Mouse (Mus musculus) WW6 (cell line): ENCODE results near the gene Fam43a.

Source experiments
- DNase-seq: peaks from one replicate; pipeline ENCODE4 v3.0.0-alpha.2; 2013; ENCODE audit warnings: low read depth, low spot score

The Fam43a gene

DNA sequence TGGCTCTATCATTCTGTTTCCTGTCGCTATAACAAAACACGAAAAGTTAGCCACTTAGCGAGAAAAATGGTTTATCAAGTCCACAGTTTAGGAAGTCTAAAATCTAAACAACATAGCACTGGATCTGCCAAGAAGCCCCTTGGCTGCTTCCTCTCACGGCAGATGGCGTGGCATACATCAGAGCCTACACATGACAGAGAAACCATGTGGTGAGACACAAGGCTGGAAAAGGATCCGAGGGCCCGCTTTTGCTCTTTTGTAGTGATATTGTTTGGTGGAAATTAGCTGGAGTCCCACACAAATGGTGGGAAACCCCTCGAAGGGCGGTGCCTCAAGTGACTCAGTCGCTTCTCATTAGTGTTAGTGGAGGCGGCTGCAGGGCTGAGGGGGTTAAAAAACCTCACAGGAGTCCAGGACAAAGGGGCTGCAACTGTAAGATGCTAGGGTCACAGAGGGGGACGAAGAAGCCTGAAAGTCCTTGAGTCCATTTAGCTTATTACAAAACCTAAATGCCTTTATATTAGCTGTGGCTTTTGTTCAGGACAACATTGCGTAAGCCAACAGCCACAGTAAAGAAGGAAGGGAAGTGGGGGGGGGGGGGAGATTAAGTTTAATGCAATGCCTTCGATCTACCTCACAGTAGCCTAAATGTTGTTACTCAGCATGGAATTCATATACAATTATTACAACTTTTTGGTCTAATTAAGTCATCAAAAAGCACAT lies 3.5 kb upstream of the Fam43a start:
- no peak for DNase-seq

DNA sequence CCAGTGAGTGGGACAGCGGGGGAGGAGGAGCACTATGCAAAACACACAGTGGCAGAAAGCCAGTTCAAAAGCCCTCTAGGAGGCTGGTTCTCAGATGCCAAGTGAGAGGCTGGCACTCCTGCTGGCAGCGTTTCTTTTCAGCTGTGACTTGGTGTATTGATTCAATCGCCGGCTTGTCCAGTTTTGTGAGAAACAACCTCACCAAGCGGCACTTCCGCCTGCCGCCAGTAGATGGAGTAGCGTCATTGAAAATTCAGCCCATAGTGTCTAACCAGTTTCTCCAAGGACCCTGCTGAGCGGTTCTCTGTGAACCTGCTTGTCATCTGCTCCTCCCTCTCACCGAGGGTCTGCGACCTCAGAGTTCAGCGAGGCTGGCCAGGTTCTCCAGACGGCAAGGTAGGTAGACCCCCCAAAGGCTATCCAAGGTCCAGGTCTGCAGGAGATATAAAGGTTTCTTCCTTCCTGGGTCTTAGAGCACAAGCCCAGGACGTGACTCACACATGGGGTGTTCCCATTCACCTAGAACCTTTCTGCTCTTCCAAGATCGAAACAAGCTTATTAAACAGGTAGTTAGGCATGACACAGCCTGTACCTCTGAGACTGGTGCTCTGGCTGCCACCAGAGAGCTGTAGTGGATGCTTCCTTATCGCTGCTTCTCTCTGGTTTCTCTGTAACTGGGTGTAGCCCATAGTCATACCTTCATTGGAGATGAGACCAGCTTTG lies 2.4 kb upstream of the Fam43a start:
- DNase-seq = no peak

DNA sequence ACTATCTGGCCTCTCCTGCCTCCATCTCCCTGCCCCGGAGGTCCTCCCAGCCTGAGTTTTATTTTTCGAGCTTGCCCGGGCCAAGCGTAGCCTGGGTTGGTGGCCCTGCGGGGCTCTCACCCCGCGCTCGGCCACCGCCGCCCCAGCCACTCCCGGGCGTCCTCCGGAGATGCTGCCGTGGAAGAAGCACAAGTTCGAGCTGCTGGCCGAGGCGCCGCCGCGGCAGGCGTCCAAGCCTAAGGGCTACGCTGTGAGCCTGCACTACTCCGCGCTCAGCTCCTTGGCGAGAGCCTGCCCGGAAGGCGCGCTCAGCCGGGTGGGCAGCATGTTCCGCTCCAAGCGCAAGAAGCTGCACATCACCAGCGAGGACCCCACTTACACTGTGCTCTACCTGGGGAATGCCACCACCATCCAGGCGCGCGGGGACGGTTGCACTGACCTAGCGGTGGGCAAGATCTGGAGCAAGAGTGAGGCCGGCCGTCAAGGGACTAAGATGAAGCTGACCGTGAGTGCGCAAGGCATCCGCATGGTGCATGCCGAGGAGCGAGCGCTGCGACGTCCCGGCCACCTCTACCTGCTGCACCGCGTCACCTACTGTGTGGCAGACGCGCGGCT lies 1.0 kb downstream of the Fam43a start:
- DNase-seq = no peak

DNA sequence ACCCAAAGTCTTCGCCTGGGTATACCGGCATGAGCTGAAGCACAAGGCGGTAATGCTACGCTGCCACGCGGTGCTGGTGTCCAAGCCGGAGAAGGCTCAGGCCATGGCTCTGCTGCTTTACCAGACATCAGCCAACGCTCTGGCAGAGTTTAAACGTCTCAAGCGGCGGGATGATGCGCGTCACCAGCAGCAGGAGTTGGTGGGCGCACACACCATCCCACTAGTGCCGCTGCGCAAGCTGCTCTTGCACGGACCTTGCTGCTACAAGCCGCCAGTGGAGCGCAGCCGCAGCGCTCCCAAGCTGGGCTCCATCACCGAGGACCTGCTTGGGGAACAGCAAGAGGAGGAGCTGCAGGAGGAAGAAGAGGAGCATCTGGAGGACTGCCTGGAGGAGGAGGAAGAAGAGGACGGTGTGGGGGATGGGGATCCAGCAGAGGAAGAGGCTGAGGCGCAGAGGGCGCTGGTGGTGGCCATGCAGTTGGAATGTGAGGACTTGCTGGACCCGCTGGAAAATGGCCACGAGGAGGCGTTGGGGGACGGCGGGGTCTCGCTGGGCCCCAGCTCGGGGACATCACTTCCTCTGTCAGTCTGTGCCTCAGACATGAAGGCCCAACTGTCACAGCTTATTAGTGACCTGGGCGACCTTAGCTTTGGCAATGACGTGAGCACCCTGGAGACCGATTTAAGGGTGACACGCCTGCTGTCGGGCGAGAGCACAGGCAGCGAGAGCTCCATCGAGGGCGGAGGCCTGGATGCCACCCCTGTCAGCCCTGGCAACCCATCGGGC lies 1.7 kb downstream of the Fam43a start:
- DNase-seq = no peak

DNA sequence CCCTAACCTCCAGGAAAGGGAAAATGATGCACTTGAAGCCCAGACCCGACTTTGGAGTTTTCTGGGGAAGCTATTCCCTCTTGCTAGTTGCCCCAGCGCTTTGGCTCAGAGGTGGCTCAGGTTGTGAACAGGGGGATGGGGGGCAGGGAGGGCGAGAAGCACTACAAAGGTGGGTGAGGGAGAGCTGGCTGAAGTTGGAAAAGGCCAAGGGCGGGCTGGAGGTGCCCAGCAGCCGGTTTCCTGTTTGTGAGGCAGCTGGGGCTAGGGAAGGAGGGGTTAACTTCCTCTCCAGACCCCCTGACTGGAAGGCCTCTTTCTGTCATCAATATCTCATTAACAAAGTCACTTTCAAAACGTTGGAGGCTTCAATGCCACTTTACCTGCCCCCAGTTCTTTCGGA lies 2.4 kb downstream of the Fam43a start:
- no peak for DNase-seq

DNA sequence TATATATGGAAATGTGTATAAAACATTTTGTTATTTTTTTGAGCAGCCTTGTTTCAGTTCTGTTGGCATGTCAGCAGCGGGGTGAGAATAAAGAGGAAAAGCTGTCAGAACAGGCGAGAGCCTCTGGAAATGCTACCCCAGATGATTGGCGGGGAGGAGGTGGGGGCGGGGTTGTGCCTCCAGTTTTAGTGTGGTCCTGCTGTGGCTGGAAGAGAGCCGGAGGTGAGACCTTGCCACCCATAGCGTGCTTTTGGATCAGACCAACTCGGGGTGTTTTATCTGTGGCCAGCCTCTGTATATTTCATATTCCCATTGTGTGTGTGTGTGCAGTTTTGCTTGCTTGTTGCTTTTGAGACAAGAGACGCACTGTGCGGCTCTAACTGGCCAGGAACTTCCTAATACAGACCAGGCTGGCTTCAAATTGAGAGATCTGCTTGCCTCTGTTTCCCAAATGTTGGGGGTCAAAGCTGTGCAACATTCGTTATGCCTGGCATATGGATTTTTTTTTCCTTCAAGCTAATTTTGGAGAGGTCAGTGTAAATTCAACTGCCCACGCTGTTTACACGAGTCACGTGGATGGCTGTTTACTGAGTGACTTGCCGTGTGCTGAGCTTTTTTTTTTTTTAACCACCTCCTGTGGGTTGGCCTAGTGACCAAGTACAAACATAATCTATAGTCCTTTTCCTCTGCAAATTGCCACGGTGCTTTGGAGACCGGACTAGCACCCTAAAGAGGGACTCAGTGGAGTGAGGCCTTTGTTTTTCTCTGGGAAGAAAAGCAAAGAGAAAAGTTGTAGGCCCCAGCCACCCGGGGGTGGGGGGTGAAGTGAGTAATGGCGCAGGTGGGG lies 3.4 kb downstream of the Fam43a start:
- no peak for DNase-seq

DNA sequence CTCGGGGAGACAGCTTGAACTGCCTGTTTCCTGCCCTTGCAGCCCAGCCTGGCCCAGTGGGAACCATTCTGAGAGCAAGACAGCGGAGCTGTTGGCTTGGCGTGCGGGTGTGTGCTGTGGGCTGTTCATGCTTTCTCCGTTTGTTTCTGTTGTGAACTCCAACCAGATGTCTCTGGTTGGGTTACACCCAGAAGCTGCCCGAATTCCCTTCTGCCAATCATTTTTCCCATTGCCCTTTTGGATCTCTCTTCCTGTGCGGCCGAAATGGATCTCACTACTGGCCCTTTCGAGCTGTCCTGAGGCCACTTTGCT lies 4.0 kb downstream of the Fam43a start:
- no peak for DNase-seq

DNA sequence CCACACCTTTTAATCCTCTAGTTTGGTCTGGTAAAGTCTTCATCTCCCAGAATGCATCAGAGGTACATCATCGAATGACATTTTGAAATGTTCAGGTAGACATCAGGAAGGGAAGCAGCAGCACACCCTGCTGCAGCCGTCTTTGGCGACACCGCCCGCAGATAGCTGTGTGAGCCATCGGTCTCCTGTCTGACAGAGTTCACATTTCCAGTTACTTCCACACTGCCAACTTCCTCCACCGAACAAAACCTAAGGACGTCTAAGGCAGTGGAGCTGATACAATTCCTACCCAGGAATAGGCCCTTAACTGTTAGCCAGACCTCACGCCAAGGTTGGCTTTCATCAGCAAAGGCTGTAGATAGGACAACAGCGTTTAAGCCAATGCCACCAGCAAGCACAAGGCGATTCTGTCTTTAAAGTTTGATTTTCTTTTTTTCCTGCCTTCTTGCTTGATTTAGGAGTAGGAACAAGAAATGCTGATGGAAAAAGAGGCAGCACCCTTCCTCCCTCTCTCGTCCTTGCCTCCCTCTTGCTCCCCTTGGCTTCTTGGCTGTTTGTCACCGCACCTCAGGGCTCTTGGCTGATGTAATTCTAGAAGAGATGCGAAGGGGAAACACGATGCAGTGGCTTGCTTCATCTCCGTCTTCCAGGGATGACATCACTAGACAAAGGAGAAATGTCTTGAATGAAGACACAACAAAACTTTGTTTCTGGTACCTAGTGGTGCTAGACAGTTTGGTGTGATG lies 4.7 kb downstream of the Fam43a start:
- DNase-seq = no peak

DNA sequence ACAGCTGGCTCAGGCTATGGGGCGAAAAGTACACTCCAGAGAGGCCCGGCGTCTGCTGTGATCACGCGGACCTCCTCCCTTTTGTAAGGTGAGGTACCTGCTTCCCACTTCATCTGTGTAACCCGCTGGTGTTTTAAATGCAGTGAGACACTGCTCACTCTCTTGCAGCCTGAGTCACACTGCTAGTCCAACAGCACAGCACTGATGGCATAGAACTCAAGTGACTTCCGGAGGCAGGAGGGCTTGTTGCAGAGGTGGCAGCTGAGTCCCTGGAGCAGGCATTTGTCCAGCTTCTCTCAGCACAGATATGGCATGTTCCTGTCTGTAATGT lies 5.2 kb downstream of the Fam43a start:
- DNase-seq = no peak

DNA sequence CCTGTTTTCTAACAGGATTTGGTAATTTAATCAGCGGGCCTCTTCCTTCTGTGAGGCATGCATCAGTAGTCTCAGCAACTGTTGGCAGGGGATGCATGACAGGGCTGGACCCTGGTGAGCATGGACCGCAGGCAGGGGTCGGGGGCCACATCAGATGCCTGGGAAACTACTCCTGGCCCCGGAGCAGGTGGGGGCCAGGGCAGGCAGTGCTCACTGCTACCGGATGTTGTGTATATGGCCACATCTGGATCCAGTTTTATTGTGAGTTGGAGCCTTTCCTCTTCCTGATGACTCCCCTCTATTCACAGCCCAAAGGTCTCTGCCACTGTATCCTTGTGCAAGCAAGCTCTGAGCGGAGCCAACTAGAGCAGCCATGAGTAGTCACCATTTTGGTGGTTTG lies 6.0 kb downstream of the Fam43a start:
- DNase-seq = no peak

DNA sequence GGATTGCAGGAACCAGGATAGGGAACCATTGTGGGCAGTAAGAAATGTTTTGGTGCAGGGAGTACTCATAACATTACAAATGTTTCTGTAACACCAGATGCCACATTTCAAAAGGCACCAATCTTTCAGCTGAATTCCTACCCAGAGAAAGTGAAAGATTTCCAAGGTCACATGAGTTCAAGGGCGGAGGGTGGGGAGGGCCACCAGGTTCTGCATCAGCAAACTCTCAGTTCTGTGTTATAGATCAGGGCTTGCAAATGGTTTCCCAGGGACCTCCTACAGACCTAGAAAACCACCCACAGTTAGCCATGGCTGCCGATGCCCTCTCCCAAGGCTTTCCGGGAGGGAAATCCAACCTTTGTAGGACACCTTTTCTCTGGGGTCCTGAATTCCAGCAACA lies 8.3 kb downstream of the Fam43a start:
- DNase-seq = no peak

DNA sequence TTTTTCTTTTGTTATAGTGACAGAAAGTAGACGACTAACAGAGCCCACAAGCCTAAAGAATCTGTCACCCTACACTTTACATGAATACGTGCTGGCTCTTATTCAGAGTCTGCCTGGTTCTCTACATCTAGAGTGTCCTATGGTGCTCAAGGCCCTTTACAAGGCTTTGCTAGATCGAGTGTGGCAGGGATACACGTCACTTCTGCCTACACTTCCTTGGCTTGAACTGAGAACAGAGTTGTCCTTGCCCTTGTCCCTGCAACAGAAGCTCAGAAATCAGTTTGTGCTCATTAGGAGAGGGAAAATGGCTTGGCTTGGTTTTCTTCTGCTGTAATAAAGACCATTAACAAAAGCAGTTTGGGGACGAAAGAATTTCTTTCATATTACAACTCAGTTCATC lies 11.8 kb downstream of the Fam43a start:
- DNase-seq = no peak

DNA sequence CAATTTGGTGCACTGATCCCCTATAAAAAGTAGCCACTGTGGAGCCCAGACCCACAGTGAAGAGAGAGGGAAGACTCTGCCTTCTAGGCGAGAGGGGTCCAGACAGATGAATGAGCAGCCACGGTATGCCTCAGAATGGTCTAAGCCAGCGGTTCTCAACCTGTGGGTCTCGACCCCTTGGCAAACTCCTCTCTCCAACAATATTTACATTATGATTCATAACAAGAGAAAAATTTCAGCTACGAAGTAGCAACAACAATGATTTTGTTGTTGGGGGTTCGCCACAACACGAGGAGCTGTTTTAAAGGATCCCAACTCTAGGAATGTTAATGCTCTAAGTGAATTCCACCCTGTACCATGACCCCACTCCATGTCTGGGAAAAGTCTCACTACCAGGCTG lies 13.6 kb downstream of the Fam43a start:
- DNase-seq = no peak

DNA sequence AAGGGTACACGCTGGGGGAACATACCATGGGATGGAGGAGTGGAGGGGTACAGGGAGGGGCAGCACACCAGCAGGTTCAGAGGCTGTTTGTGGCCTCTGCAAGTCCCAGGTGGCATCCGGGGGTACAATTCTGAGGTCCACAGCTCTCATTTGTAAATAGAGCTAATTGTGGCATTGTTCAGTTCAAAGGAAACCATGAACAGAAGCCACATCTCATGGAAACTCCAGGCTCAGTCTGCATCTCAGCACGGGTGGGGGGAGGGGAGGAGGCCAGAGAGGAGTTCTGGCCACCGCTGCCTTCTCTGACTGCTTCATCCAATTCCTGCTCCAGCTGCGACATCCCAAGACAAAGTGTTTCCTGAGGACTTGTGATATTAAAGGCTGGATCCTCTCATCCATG lies 14.6 kb downstream of the Fam43a start:
- no peak for DNase-seq

DNA sequence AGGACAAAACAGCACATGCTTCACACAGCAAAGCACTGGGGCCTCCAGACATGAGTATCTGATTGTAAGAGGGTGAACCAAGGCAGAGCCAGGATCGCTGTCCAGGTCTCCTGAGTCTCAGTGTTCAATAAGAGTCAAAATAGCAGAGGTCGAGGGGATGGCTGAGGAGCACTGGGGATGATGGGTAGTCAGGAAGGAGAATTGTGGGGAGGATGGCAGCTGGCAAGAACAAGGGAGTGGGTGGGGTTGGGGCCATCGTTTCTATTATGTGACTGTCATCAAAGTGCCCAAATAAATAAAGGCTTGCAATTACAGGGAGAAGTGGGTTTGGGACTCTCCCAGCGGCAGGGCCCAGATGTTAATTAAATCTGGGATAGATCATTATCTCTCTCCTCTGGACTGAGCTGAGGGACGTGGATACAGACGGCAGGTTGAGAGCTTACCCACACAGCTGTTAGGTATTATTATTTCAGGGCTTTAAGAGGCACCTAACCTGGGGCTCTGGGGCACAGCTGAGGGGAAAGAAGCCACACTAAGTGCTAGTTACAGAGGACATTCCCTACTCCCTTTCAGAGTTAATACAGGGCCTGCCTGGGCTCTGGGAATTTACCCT lies 15.3 kb downstream of the Fam43a start:
- no peak for DNase-seq

DNA sequence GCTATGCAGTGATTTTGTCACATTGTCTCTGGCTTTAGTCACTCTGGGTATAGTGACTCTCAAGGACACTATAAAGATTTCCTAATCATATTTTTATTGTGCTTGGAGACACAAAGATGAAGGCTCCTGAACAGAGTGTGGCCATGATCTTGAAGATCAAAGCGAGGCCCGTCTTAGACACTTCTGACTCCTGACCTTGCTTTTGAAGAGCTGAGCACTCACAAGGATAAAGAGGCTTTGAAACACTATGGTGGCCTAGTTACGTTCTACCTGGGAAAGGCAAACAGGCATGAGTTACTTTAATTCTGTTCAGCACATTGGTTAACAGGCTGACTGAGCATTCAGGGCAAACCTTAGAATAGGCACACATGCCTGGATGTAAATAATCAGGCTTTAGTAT lies 16.8 kb downstream of the Fam43a start:
- no peak for DNase-seq

DNA sequence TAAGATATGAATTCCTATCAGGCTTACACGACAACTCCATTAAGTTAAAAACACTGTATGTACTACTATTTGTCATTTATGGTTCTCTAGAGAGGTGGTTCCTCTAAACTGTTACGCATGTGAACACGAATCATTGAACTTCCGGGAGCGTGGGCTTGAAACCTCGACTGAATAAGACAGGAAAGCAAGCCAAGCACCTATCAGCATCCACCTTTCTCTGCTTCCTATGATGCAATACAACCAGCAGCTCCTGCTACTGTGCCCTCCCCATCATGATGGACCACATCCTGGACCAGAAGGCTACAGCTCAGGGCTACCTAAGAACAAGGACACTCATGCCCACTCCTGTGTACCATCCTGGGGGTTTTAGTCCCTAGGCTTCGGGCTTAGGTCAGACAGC lies 24.1 kb downstream of the Fam43a start:
- DNase-seq = no peak

DNA sequence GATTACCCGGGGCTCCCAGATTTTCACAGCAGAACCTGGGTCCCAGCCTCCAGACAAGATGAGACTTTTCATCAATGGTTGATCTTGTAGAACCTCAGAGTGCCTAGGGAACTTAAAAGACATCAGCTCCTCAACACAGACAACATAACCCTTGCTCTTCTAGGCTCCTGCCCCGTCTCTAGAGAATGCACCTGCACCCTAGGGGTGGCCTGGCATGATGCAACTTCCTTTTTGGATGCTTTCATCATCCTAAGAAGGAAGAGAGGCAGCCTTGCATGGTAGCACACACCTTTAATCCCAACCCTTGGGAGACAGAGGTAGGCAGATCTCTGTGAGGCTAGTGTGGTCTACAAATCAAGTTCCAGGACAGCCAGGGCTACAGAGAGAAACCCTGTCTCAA lies 25.1 kb downstream of the Fam43a start:
- DNase-seq = no peak

DNA sequence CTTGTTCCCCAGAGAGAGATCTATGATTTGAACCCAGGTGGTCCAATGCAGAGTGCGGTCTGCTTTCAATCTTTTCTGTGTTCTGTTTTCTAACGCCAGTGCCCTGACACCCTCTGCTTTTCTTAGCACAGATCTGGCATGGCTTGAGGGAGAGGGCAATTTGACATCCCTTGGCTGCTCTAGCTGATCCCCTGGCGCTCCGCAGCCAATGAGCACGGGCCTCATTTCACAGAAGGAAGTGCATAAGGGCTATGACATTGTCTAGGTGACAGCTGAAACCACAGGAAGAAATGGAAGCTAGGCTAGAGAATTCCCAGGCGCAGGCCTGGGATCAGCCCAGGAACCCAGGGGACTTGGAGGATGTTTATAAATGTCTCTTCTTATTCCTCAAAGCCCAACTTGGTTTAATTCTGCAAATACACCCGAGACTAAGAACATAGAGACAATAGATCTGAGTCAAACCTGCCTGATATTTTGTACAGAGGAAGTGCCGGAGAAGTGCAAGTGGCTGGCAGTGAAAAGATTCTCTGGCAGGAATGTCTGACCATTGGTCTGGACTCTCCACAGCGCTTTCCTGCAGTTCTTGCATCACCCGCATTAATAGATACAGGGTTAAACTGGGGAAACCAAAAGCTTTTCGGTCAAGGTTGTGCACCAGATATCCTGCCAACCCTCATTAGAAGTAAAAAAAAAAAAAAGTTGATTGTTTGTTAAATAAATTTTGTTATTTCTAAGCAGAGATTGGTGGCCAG lies 28.2 kb downstream of the Fam43a start:
- DNase-seq = no peak

DNA sequence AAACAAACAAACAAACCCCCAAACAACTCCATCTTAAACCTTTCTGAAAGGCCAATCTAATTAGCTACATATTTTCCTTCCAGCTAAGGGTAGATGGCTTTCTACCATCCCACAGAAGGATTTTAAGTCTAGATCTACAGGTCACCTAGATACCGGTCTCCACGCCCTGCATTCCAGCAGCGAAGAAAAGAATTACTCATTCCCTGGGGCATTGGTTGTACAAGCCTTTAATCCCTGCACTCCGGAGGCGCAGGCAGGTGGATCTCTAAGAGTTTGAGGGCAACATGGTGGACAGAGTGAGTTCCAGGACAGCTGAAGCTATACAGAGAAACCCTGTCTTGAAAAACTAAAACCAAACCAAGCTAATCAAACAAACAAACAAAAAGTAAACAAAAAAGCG lies 28.9 kb downstream of the Fam43a start:
- DNase-seq = no peak
